Mouse (Mus musculus): ENCODE measurements around the gene Fgfr2.

The Fgfr2 gene

DNA sequence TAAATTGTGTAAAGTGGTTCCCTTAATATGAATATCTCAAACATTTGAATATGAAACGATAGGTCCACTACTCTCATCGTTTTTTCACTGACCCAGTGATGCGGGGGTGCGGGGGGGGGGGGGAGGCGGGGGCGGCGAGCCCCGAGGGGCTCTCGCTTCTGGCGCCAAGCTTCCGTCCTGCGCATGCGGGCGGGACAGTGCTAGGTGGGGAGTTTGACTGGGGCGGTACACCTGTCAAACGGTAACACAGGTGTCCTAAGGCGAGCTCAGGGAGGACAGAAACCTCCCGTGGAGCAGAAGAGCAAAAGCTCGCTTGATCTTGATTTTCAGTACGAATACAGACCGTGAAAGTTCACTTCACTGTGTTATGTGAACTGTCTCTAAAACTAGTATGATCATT, 2288.9 kb downstream of the Fgfr2 start:
- peak; percentile 97 for DNase-seq (ENCODE audit: low read depth, low spot score)

DNA sequence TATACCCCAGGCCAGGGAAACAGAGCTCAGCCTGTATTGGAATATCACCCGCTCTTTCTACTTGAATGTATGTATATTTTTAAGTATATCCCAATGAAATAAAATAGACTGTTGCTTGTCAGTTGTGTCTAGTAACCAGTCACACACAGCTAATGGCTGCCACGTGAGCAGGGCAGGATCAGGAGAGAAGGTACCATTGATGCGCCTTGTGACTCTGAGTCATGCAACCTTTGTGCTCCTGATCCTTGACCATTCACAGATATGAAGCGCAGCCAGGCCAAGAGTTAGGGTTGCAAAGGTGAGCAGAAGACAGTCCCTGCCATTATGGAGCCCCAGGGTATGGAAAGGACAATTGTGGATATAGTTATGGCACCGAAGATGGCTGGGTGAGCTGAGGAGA, 2291.6 kb downstream of the Fgfr2 start:
- DNase-seq (ENCODE audit: low read depth, low spot score): no peak

DNA sequence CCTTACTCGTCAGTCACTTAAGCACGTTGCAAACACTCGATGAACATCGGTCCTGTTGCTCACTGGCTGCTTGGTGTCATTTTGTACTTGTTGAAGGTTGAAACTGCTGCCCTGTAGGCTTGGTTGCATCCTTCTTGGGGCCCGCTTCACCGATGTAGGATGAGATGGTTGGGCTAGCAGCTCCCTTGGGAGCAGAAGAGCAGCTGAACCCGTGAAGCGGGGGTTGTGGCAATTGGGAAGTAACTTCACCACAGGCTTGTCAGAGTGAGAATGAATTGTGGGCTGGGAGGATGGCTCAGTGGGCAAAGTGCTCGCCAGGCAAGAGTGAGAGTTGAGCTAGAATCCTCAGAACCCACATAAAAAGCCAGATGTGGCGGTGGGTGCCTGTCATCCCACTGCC, 2294.7 kb downstream of the Fgfr2 start:
- no peak for DNase-seq (ENCODE audit: low read depth, low spot score)

DNA sequence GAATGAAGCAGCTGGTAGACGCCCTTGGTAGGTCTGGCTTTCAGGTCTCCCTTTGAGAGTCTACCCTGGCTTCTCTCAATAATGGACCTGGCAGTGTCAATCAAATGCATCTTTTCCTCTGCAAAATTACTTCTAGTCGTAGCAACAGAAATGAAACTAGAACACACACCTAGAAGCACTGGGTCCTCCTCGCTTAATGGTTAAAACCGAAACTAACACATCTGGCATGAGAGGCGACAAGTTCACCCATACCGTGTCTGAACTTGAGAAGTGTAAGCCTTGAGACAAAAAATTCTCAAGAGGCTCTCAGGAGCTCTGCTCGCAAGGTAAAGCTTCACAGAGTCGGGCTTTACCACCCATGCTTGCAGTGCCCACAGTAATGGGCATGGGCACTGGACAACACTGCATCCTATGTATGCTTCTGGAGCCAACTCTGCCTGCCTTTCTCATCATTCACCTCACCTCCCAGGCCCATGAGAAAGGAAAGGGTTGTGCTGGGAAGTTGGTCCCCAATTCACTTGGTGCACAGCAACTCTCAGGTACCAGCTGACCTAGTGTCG, 2295.2 kb downstream of the Fgfr2 start:
- no peak for DNase-seq (ENCODE audit: low read depth, low spot score)

DNA sequence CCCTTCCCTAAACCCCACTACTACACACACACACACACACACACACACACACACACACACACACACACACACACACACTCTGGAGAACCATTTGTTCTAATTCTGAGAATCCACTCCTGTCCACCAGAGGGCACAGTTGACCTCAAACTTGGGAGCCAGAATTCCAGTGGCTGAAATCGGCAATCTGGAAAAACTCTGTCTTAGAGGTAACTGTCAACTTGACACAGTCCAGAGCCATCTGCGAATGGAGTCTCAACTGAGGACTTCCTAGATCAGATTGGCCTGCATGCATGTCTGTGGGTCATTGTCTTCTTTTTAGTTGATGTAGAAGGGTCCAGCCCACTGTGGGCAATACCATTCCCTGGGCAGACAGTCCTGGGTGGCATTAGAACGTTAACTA, 2295.7 kb downstream of the Fgfr2 start:
- DNase-seq (ENCODE audit: low read depth, low spot score): peak; percentile 72

DNA sequence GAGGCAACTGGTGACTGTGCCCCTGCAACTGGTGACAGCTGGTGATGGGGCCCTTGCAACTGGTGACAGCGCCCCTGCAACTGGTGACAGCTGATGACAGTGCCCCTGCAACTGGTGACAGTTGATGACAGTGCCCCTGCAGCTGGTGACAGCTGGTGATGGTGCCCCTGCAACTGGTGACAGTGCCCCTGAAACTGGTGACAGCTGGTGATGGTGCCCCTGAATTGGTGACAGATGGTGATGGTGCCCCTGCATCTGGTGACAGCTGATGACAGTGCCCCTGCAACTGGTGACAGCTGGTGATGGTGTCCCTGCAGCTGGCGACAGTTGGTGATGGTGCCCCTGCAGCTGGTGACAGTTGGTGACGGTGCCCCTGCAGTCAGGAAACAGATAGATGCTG, 2296.8 kb downstream of the Fgfr2 start:
- no peak for DNase-seq (ENCODE audit: low read depth, low spot score)

DNA sequence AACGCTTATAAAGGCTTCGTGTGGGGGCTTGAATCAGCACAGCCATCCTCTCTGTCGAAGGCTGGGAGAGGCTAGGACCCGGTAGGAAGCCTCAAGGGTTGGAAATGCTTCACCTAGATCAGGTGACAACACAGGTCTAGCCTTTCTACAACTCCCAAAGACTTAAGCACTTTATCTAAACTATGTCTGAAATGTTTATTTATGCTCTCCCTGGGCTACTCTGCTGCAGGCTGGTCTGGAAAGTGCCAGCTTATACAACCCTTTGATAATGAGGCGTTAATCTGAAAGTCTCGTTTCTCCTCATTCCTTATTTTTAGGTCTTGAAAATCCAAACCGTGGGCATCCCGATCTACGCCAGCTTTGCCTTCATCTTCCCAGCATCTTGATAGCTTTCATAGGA, 2299.2 kb downstream of the Fgfr2 start:
- no peak for DNase-seq (ENCODE audit: low read depth, low spot score)

DNA sequence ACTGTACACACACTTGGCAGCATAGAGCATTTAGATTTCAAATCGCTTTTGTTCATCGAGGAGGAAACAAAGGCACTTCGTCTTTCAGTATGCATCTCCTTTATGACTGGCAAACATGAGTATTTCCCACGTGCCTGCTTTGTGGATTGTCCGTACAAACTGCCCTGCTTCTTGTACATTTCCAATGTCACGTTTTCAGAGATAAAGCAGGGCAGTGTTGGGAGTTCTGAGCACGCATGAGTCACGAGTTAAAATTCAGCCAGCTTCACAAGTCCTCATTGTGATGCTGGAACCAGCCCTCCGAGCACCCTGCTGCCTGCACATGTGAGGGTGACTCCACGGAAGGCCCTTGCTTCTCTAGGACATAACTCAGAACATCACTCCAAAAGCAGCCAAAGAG, 2303.5 kb downstream of the Fgfr2 start:
- DNase-seq (ENCODE audit: low read depth, low spot score): no peak

DNA sequence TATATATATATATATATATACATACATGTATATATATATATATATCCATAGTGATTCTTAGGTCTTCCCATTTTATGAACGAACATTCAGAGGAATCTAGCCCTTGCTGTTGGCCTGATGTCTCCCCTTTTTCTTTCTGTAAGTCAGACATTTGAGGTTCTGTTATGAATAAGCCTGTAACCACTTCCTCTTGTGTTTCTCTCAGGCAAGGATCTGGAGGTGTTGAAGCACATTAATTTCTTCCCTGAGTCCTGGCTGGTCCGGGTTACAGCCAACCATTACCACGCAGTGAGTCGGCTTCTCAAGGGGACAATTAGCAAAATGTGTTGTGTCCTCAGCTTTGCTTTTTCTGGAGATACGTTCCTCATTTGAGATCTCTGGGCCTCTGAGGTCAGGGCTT, 2304.3 kb downstream of the Fgfr2 start:
- DNase-seq (ENCODE audit: low read depth, low spot score): no peak

DNA sequence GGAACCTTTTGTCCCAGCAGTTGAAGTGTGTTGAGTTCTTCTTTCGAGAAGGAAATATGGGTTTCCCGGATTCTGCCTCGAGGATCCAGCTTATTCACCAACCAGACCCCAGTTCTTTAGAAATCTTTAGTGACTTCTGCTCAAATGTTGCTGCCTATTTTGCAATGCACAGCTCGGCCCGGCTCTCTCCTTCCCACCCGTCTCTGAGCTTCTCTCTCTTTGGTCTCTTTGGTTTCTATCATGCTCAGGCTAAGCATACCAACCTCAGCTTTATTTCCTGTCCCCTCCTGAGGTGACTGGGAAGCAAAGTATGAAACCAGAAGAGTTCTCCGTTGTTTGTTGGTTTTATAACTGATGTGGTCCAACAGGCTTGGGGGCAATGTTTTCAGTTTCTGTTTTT, 2306.9 kb downstream of the Fgfr2 start:
- no peak for DNase-seq (ENCODE audit: low read depth, low spot score)

DNA sequence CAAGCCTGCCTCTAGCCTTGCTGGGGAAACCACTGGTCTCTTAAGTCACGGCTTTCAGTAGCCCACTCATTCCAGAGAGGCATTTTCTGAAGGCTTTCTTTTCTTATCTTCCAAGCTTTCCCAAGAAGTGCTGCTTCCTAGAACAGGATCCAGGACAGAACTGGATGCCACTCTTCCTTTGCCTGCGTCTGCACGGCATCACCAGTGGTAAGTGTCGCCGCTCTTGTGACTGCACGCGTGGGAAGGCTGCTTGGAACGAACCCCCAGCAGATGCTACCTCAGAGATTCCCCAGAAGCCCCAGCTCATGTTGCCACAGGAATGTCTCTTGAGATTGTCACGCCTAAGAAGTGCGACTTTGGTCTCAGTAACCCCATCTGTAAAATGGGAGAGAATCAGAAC, 2307.5 kb downstream of the Fgfr2 start:
- no peak for DNase-seq (ENCODE audit: low read depth, low spot score)

DNA sequence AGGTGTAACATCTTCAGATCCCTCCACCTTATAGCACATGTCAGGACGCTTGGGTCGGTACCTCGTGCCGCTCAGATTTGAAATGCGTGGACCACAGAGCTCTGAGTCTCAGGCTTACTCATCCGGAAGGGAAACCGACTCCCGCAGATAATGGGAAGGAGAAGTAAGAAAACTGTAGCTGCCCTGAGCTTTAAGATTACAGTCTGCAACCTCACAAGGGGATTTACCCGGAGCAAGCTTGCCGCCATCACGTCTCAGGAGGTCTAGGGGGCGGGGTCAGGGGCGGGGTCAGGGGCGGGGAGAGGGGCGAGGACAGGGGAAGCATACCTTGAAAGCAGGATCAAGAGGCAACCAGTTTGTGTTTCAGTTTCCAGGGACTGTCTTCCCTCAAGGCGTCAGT, 2310.7 kb downstream of the Fgfr2 start:
- DNase-seq (ENCODE audit: low read depth, low spot score): peak; percentile 73

DNA sequence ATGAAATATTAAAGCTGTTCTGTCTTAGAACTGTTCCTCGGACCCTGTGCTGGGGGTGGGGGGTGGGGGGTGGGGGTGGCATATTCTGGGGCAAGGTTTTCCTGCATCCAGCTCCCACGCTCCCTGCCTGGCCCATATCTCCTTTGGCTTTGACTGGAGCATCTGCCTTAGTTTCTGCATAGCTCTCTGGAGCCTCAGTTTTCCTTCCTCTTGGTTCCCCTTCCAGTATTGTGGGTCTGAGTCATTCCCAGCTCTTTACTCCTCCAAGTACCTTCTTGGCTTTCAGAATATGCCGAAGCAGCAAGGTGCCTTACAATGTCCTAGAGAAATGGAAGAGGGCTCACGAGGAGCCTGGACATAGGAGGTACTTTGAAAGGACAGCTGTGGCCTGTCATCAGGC, 2312.9 kb downstream of the Fgfr2 start:
- DNase-seq (ENCODE audit: low read depth, low spot score): no peak

DNA sequence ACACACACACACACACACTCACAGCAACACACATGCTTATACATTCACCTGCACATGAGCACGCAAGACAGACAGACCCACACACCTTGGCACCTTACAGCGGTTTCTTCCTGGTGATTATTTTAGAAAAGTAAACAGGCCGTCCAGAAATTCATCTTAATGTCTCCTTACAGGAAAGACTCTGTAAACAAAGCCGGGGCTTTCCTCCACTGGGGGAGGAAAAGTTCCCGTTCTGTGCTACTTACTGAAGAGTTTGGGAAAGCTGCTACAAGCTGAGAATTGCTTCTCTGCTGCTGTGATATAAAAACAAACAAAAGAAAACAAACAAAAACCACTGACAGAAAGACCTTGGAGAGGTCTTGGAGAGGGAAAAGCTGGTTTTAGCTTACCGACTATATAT, 2314.5 kb downstream of the Fgfr2 start:
- no peak for DNase-seq (ENCODE audit: low read depth, low spot score)

DNA sequence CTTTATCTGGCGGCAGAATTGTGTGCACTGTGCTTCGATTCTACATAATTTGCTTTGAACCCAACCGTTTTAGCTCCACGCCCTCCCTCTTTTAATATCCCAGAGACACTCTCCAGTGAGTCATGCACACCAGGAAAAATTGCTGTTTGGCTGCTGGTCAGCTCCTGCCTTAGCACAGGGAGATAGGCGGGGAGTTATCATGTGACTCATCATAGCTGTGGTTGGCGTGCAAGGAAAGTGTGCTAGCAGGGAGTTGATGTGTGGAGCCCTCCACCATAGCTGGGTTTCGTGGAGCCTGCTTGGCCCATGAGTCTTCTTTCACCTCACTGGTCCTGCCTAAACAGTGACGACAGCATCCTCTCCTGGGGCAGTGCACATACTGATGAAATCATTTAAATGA, 2315.4 kb downstream of the Fgfr2 start:
- no peak for DNase-seq (ENCODE audit: low read depth, low spot score)

DNA sequence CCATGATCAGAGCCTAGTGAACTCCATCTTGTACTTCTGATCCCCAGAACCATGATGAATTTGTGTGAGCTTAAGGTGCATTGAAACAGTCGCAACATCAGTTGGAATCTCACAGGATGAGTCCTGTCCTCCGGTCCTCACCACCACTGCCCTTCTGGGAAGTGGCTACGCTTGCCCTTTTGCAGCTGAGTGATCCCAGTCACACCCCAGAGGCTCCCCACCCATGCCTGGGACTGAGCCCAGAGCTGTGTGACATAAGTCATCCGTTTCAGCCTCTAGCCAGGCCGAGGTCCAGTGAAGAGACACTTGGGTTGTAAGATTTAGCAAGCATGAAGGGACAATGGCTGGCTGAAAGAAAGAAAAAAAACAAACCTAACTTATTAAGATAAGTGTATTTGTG, 2318.2 kb downstream of the Fgfr2 start:
- no peak for DNase-seq (ENCODE audit: low read depth, low spot score)

DNA sequence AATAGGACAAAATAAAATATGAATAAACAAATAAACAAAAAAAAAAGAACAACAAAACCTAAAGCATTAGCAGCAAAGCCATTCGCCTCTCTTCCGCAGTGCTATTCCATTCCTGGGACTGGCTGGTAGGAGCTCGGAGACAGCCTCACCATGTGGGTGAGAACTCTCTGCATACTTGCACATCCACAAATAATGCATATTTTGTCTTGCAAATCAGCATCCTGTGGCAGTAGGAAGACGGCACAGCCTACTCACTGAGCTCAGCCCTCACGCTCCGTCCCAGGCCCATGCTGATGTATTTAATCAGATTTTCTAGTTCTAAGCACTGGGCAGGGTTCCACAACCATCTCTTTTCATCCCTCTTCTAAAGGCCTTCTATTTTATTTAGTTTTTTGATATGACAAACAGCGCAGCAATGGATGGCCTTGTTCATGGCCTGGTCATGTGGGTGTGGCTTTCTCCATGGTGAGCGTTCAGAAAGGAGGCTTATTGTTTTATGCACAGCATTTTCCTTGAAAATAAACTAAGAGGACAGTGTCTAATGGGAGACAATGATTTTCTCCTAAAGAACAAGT, 2319.8 kb downstream of the Fgfr2 start:
- no peak for DNase-seq (ENCODE audit: low read depth, low spot score)

DNA sequence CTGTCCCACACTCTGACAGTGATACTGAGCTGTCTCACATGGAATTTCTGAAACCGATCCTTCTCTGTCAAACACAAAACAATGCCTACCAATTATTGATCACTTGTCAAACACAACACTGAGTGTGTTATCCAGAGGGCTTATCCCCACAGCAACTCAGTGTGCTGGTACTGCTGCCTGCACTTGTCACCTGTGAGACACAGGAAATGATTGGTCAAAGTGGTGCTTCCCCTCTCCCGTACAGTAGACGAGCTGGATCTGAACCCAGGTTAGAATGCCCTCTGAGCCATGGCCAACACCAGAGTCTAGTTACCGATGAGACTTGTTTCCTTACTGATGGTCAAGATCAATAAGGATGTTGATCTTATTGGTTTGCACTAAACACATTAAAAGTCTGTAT, 2321.3 kb downstream of the Fgfr2 start:
- no peak for DNase-seq (ENCODE audit: low read depth, low spot score)

DNA sequence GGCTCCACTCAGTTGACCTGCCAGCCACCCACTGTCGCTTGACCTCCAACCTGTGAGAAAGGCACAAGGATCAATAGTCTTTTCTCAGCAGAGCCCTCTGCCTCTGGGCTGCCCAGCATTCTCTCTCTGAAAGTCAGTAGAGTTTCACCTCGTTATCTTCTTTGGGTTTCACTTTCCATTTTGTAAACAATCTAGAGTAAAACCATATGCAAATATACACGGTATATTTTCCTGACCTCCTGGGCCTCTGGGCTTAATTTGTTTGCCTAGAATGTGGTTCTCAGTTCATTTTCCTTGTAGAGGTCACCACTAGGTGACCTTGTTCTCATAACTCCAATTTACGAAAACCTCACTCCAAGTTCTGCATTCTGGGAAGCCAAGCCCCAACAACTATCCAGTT, 2322.5 kb downstream of the Fgfr2 start:
- no peak for DNase-seq (ENCODE audit: low read depth, low spot score)

DNA sequence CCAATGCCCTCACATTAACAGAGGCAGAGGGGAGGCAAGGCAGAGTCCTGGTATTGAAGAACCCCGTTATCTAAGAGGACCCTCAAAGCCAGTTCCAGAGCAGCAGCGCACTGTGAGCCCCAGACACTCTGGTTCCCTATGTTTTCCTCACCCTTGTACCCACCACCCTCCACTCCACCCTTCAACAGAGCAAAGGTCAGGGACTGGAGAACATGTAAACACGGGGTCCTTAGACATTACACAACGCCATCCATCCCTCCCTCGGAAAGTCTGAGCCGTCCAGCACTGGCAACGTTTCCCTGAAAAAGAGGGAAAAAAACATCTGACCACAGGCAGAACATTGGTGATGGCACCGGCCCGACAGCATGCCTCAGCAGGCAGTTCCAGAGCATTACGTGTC, 2323.7 kb downstream of the Fgfr2 start:
- no peak for DNase-seq (ENCODE audit: low read depth, low spot score)

DNA sequence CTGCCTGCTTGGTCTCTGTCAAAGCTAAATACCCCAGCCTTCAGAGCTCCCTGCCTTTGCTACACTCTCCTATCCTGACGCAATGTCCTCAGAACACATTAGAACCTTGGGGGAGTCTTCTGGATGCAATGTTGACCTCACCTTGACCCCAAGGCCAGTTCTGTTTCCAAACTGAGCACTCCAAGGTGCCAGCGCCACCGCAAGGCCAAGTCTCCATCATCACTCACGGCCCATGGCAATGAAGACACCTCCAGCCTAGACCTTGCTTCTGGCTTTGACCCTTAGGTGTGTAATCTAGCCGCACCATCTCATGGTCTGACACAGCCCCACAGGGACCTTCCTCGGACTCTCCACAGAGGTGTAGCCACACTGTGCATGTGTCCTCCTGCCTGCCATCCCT, 2325.6 kb downstream of the Fgfr2 start:
- no peak for DNase-seq (ENCODE audit: low read depth, low spot score)

DNA sequence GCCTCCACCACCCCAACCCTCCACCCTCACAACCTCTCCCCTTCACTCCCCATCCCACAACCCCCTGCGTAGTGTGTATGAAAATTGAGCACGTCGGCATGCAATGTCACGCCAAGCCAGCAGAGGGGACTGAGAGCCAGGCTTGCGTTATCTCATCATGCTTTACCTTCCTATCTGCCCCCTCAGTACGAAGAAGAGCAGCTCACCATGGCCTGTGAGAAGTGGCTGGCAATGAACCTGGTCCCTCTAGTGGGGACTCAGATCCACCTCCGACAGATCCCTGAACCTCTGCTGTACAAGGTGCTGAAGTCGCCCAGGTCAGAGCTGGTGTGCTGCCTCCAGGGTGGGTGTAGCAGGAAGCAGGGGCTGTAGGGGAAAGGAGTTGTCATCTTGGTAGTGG, 2326.4 kb downstream of the Fgfr2 start:
- DNase-seq (ENCODE audit: low read depth, low spot score): peak; percentile 89

DNA sequence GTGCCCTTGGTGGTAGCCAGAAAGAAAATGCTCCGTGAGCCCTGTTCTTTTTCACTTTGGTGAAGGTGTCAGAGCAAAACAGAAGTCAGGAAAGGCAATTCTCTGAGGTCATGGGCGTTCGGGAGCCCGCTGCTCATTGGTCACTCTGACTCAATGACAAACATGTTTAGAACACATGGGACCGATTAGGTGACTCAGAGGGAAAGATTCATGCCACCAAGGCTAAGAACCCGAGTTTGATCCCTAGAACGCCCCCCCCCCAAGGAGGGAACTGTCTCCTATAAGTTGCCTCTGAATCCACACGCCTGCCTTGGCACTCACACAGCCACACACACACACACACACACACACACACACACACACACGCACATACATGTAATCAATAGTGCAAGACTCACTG, 2329.5 kb downstream of the Fgfr2 start:
- DNase-seq (ENCODE audit: low read depth, low spot score): no peak

DNA sequence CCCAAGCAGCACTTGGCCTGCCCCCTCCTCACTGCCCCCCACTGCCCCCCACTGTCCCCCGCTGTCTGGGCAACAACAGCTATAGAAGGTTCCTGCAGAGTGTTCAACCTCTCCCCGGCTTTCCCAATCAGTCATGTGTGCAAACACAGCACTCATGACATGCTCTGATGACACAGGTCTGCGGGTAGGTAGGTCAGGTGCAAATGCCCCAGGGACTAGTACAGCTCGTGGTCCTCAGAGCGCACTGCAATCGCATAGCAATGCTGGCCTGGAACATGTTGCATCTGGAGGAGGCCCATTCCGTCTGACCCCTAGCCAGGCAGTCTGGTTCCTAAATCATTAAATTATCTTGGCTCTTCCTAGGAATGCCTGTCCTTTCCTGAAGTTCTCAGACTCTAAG, 2333.7 kb downstream of the Fgfr2 start:
- no peak for DNase-seq (ENCODE audit: low read depth, low spot score)

Measured in ZHBTc4 (cell line).